In genomic region chr11:114484668-114484953, GRCm38 (mm10) we compare ENCODE assay signal across 12 mouse cellular contexts.
"Had no signal": no experiment of that assay in that cellular context is flagged by ENCODE, and none has a peak within 500 bp of the region (broad histone marks: within the 10 kb centered on the region; RNA-seq: fewer than 3 reads in every experiment).

No protein-coding gene starts in this region.

- H3K4me2 ChIP-seq: limb, embryonic 12.5 days; lung, embryonic 15.5 days; neural tube, embryonic 13.5 days had no signal

- H3K4me3 ChIP-seq: limb, embryonic 12.5 days; liver, embryonic 13.5 days; lung, embryonic 15.5 days; neural tube, embryonic 13.5 days had no signal

- H3K36me3 ChIP-seq: limb, embryonic 12.5 days; liver, embryonic 13.5 days; lung, embryonic 15.5 days; neural tube, embryonic 13.5 days had no signal

- H3K9me3 ChIP-seq: limb, embryonic 12.5 days; liver, embryonic 13.5 days; lung, embryonic 15.5 days; neural tube, embryonic 13.5 days had no signal

- H3K27ac ChIP-seq: kidney, postnatal 0 days; limb, embryonic 12.5 days; liver, embryonic 13.5 days; lung, embryonic 15.5 days; neural tube, embryonic 13.5 days; stomach, postnatal 0 days had no signal

- H3K9ac ChIP-seq: limb, embryonic 12.5 days; liver, embryonic 13.5 days; liver, postnatal 0 days; lung, embryonic 15.5 days; neural tube, embryonic 13.5 days had no signal

- DNase-seq: kidney, adult 9 months; kidney, postnatal 36 days; liver; liver, embryonic 13.5 days; liver, postnatal 0 days; midbrain, embryonic 14.5 days; thymus, postnatal 4 days had no signal
